Comparison of ENCODE assay signal across 10 mouse cellular contexts in the genomic region with DNA sequence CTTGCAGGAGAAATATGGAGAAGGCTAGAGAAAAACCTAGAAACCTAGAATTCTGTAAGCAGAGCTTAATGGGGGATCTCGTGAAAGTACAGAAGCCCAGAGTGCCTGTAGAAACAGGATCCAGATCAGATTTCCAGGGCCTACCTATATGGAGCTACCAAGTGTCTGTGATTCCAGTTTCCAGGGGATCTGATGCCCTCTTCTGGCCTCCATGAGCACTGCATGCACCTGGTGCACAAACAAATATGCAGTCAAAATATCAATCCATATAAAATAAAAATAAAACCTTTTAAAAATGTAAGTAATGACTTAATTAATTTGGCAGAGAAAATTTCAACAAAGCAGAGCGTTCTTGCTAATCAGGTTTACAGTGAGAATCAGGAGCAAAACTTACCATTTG. TPM values are rescaled to one million over a fixed set of nuclear protein-coding genes. Genes with fewer than 3 reads are reported as not detected.
DNase-seq lines count a peak whose midpoint lies in the region; ATAC-seq and TF ChIP-seq lines count a peak whose summit lies in the region.
"Had no signal": no experiment of that assay in that cellular context is flagged by ENCODE, and none has a peak within 500 bp of the region (broad histone marks: within the 10 kb centered on the region; RNA-seq: fewer than 3 reads in every experiment).

No protein-coding gene starts in this region.

- H3K27me3 ChIP-seq in kidney, adult 2 months (replicated peaks; ENCODE audit: control insufficient read depth, insufficient read depth, low read length): no peaks in the 10 kb centered on the region
- no peaks in the 10 kb centered on the region for H3K27me3 ChIP-seq in kidney, embryonic 15.5 days
- no peaks in the 10 kb centered on the region for H3K27me3 ChIP-seq in stomach, postnatal 0 days (ENCODE audit: control insufficient read depth, insufficient read depth, low read length)
- H3K27me3 ChIP-seq: midbrain, embryonic 12.5 days had no signal

- DNase-seq in kidney, adult 2 months: peak; percentile 43
- DNase-seq in thymus, postnatal 0 days (ENCODE audit: low spot score): peak; percentile 5
- DNase-seq in thymus, adult 18-20 months: no peak
- DNase-seq in embryo, embryonic 10.5 days (ENCODE audit: low spot score): peak; percentile 61
- DNase-seq in stomach, postnatal 0 days (ENCODE audit: low spot score): peak; percentile 31
- no peak for DNase-seq in B cell, adult 2 months

- no peaks in the 10 kb centered on the region for H3K36me3 ChIP-seq in kidney, adult 2 months (ENCODE audit: control insufficient read depth, insufficient read depth, low read length)
- H3K36me3 ChIP-seq in kidney, embryonic 15.5 days: no peaks in the 10 kb centered on the region
- no peaks in the 10 kb centered on the region for H3K36me3 ChIP-seq in stomach, postnatal 0 days (ENCODE audit: control insufficient read depth, insufficient read depth, low read length)
- H3K36me3 ChIP-seq: midbrain, embryonic 12.5 days had no signal

- no peak for TF ChIP-seq EP300 in stomach, postnatal 0 days (optimal IDR thresholded peaks at IDR 0.05)

- no peaks in the 10 kb centered on the region for H3K4me1 ChIP-seq in kidney, adult 2 months (ENCODE audit: control insufficient read depth, insufficient read depth, low read length)
- no peaks in the 10 kb centered on the region for H3K4me1 ChIP-seq in kidney, embryonic 15.5 days
- H3K4me1 ChIP-seq in stomach, postnatal 0 days (replicated peaks; ENCODE audit: control insufficient read depth, insufficient read depth): no peaks in the 10 kb centered on the region
- H3K4me1 ChIP-seq: midbrain, embryonic 12.5 days had no signal

- TF ChIP-seq POLR2A in kidney, adult 2 months (IDR thresholded peaks at IDR 0.05; ENCODE audit: low read depth, low read length): no peak

- 65% methylated on average over 2 of the region's 2 CpGs for WGBS in kidney, adult 2 months
- WGBS in kidney, embryonic 15.5 days: 43% methylated on average over 2 of the region's 2 CpGs
- whole genome bisulfite sequencing in stomach, postnatal 0 days: 53% methylated on average over 2 of the region's 2 CpGs

- H3K9me3 ChIP-seq in kidney, embryonic 15.5 days (replicated peaks): no peaks in the 10 kb centered on the region
- H3K9me3 ChIP-seq in stomach, postnatal 0 days (ENCODE audit: control insufficient read depth, low read length): no peaks in the 10 kb centered on the region
- H3K9me3 ChIP-seq: midbrain, embryonic 12.5 days had no signal

- peak; percentile 54; the same call in 1 of the 2 replicates for TF ChIP-seq CTCF in kidney, adult 2 months (conservative IDR thresholded peaks at IDR 0.05; ENCODE audit: insufficient read depth, insufficient read length, low read depth, low read length)
- TF ChIP-seq CTCF in stomach, postnatal 0 days (IDR thresholded peaks at IDR 0.05; ENCODE audit: low read depth): peak; percentile 70

- H3K4me3 ChIP-seq in kidney, adult 2 months (ENCODE audit: insufficient read depth, low read depth, low read length): no peak overlapping the region
- H3K4me3 ChIP-seq in kidney, embryonic 15.5 days (replicated peaks): no peak overlapping the region
- H3K4me3 ChIP-seq in stomach, postnatal 0 days (ENCODE audit: low read depth, low read length): no peak overlapping the region
- H3K4me3 ChIP-seq: midbrain, embryonic 12.5 days had no signal

- no peak for ATAC-seq in kidney, embryonic 15.5 days (replicated peaks; ENCODE audit: low FRiP score)
- ATAC-seq in stomach, postnatal 0 days (ENCODE audit: low FRiP score, low TSS enrichment): no peak
- no peak for ATAC-seq in megakaryocyte-erythroid progenitor cell, adult 5-6 weeks (replicated peaks; ENCODE audit: low FRiP score, low TSS enrichment, poor library complexity, severe bottlenecking)

- H3K27ac ChIP-seq in kidney, adult 2 months (ENCODE audit: insufficient read depth, low read depth, low read length): no peak overlapping the region
- H3K27ac ChIP-seq in kidney, embryonic 15.5 days: no peak overlapping the region
- no peak overlapping the region for H3K27ac ChIP-seq in stomach, postnatal 0 days (replicated peaks)
- H3K27ac ChIP-seq: midbrain, embryonic 12.5 days had no signal

- no peak overlapping the region for H3K4me2 ChIP-seq in kidney, embryonic 15.5 days
- no peak overlapping the region for H3K4me2 ChIP-seq in stomach, postnatal 0 days (replicated peaks; ENCODE audit: low read depth)
- H3K4me2 ChIP-seq: midbrain, embryonic 12.5 days had no signal

- no peak overlapping the region for H3K9ac ChIP-seq in kidney, embryonic 15.5 days
- no peak overlapping the region for H3K9ac ChIP-seq in stomach, postnatal 0 days (ENCODE audit: low read length)
- H3K9ac ChIP-seq: midbrain, embryonic 12.5 days had no signal

RNA-seq across cellular contexts. Expression of gene Cyct, which starts 1.9 kb away (rescaled TPM):
- polyA plus RNA-seq in kidney, adult 2 months (2012; rRNA removed): not detected in 2 replicates
- polyA plus RNA-seq in kidney, embryonic 15.5 days (2015; fragmentation: Nextera tagmentation; extraction: Ambion mirVana): not detected in 2 replicates
- polyA plus RNA-seq in thymus, postnatal 0 days (2015; fragmentation: Nextera tagmentation; extraction: Ambion mirVana): not detected in 2 replicates
- not detected in 2 replicates for polyA plus RNA-seq in stomach, postnatal 0 days (2015; fragmentation: Nextera tagmentation; extraction: Ambion mirVana)
- not detected in 2 replicates for total RNA-seq in megakaryocyte-erythroid progenitor cell, adult 5-6 weeks (2014; fragmentation: Nextera tagmentation)
- total RNA-seq in megakaryocyte-erythroid progenitor cell, adult 5-6 weeks (2017): not detected in 2 replicates
- polyA plus RNA-seq: midbrain, embryonic 12.5 days; spleen, adult 2 months had no signal

RNA-seq across cellular contexts. Expression of gene Rbm45, which starts 7.7 kb away (rescaled TPM):
- polyA plus RNA-seq in kidney, adult 2 months (2012; rRNA removed): 8.3 and 8.9 TPM in 2 replicates
- 17.5 and 18.3 TPM in 2 replicates for polyA plus RNA-seq in kidney, embryonic 15.5 days (2015; fragmentation: Nextera tagmentation; extraction: Ambion mirVana)
- polyA plus RNA-seq in thymus, postnatal 0 days (2015; fragmentation: Nextera tagmentation; extraction: Ambion mirVana): 25.1 and 25.4 TPM in 2 replicates
- polyA plus RNA-seq in stomach, postnatal 0 days (2015; fragmentation: Nextera tagmentation; extraction: Ambion mirVana): 7.8 and 8.9 TPM in 2 replicates
- total RNA-seq in megakaryocyte-erythroid progenitor cell, adult 5-6 weeks (2014; fragmentation: Nextera tagmentation): 21.0 and 27.1 TPM in 2 replicates
- total RNA-seq in megakaryocyte-erythroid progenitor cell, adult 5-6 weeks (2017): 48.6 and 52.0 TPM in 2 replicates

RNA-seq across cellular contexts. Expression of gene Pde11a, which starts 23.5 kb away (rescaled TPM):
- 0.83 and 0.95 TPM in 2 replicates for polyA plus RNA-seq in kidney, adult 2 months (2012; rRNA removed)
- 1.5 and 1.9 TPM in 2 replicates for polyA plus RNA-seq in kidney, embryonic 15.5 days (2015; fragmentation: Nextera tagmentation; extraction: Ambion mirVana)
- 1.5 and 2.8 TPM in 2 replicates for polyA plus RNA-seq in thymus, postnatal 0 days (2015; fragmentation: Nextera tagmentation; extraction: Ambion mirVana)
- polyA plus RNA-seq in stomach, postnatal 0 days (2015; fragmentation: Nextera tagmentation; extraction: Ambion mirVana): 0.07 and 0.12 TPM in 2 replicates
- total RNA-seq in megakaryocyte-erythroid progenitor cell, adult 5-6 weeks (2014; fragmentation: Nextera tagmentation): not detected in 2 replicates
- not detected in 2 replicates for total RNA-seq in megakaryocyte-erythroid progenitor cell, adult 5-6 weeks (2017)

RNA-seq across cellular contexts. Expression of gene Osbpl6, which starts 44.2 kb away (rescaled TPM):
- 35.1 and 41.2 TPM in 2 replicates for polyA plus RNA-seq in kidney, adult 2 months (2012; rRNA removed)
- polyA plus RNA-seq in kidney, embryonic 15.5 days (2015; fragmentation: Nextera tagmentation; extraction: Ambion mirVana): 18.3 and 20.1 TPM in 2 replicates
- 10.1 and 10.8 TPM in 2 replicates for polyA plus RNA-seq in thymus, postnatal 0 days (2015; fragmentation: Nextera tagmentation; extraction: Ambion mirVana)
- polyA plus RNA-seq in stomach, postnatal 0 days (2015; fragmentation: Nextera tagmentation; extraction: Ambion mirVana): 4.0 and 4.7 TPM in 2 replicates
- not detected in 2 replicates for total RNA-seq in megakaryocyte-erythroid progenitor cell, adult 5-6 weeks (2014; fragmentation: Nextera tagmentation)
- not detected in 2 replicates for total RNA-seq in megakaryocyte-erythroid progenitor cell, adult 5-6 weeks (2017)

Comparison
In these comparisons a context has a peak if more than half of its experiments do, and no peak if none do; other contexts are left out.
1. DNase-seq: peak in kidney, adult 2 months (single experiment), thymus, postnatal 0 days (single experiment), embryo, embryonic 10.5 days (single experiment) and stomach, postnatal 0 days (single experiment); none in thymus, adult 18-20 months (0 of 2) and B cell, adult 2 months (0 of 2).